Mouse (Mus musculus) neural tube, embryonic 12.5 days (tissue): Measurements from ENCODE around the gene Znfx1. TPM values are rescaled to one million over a fixed set of nuclear protein-coding genes. Genes with fewer than 3 reads are reported as not detected.
"Not testable (repeated sequence)": the region's sequence is repeated elsewhere in the genome, so short reads cannot be mapped to it uniquely, and the experiment has no call there.

ENCODE experiments used
- ATAC-seq: fragments of 200-750 bp; cut with Nextera tagmentation; 2 replicates; pipeline ENCODE4 v1.8.0; 2017; ENCODE audit warnings: low read depth, mild to moderate bottlenecking, moderate TSS enrichment, moderate library complexity; ENCODE audit not compliant: low FRiP score
- H3K27ac ChIP-seq: fragments of 300-500 bp; sonication (generic); 2 replicates; pipeline ENCODE4 v1.5.1; 2016
- H3K27me3 ChIP-seq: fragments of 300-500 bp; sonication (generic); replicated peaks from 2 replicates; pipeline ENCODE4 v1.6.1; 2016; ENCODE audit warnings: mild to moderate bottlenecking
- H3K36me3 ChIP-seq: fragments of 300-500 bp; sonication (generic); 2 replicates; pipeline ENCODE4 v1.6.1; 2016; ENCODE audit warnings: mild to moderate bottlenecking
- H3K4me1 ChIP-seq: fragments of 300-500 bp; sonication (generic); 2 replicates; pipeline ENCODE4 v1.6.1; 2016
- H3K4me2 ChIP-seq: fragments of 300-500 bp; sonication (generic); replicated peaks from 2 replicates; pipeline ENCODE4 v1.6.1; 2016; ENCODE audit warnings: mild to moderate bottlenecking
- H3K4me3 ChIP-seq: fragments of 300-500 bp; sonication (generic); 2 replicates; pipeline ENCODE4 v1.5.1; 2016
- H3K9ac ChIP-seq: fragments of 300-500 bp; sonication (generic); 2 replicates; pipeline ENCODE4 v1.6.1; 2016; ENCODE audit warnings: mild to moderate bottlenecking
- H3K9me3 ChIP-seq: fragments of 300-500 bp; sonication (generic); 2 replicates; pipeline ENCODE4 v1.6.1; 2016; ENCODE audit warnings: mild to moderate bottlenecking
- WGBS: fragments of 180-500 bp; shearing (Covaris S2); methylation state at CpG from one replicate; pipeline ENCODE4 v1.1.7; 2016; 5-methylcytosine and 5-hydroxymethylcytosine counted together
- polyA plus RNA-seq: library from polyadenylated mRNA; unstranded; fragments of >200 nt; fragmentation: Nextera tagmentation; extraction: Ambion mirVana; gene quantifications from 2 replicates; pipeline ENCODE4 v1.2.1, GENCODE M21; 2016

Gene Znfx1
- polyA plus RNA-seq, 1 experiment from 2014 or later, result 9.6 TPM

DNA sequence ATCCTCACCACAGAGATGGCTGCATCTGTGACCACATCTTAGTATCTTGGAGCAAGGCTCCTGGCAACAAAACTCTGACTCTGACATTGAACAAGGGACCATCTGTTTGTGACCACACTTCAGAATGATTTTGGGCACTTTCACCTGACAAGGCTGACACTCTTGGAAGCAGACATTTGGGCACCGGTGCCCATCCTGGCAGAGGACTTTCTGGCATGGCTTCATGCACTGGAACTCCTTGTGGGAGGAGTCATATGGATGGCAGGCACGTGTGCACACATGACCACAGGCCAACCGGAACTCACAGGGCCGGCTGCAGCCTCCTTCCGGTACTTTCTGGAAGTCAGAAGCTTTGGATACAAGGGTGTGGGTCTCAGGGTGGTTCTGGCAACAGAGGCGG, 24.5 kb downstream of the Znfx1 start:
- H3K4me3 ChIP-seq, result no peak overlapping the region
- 95% methylated on average over 6 of the region's 6 CpGs for WGBS
- no peak overlapping the region for H3K4me2 ChIP-seq
- H3K27me3 ChIP-seq, result no peaks in the 10 kb centered on the region
- no peaks in the 10 kb centered on the region for H3K9me3 ChIP-seq
- H3K4me1 ChIP-seq, result no peaks in the 10 kb centered on the region
- no peak overlapping the region for H3K9ac ChIP-seq
- no peak for ATAC-seq
- no peak overlapping the region for H3K27ac ChIP-seq
- H3K36me3 ChIP-seq, result peaks cover 99% of the 10 kb centered on the region

DNA sequence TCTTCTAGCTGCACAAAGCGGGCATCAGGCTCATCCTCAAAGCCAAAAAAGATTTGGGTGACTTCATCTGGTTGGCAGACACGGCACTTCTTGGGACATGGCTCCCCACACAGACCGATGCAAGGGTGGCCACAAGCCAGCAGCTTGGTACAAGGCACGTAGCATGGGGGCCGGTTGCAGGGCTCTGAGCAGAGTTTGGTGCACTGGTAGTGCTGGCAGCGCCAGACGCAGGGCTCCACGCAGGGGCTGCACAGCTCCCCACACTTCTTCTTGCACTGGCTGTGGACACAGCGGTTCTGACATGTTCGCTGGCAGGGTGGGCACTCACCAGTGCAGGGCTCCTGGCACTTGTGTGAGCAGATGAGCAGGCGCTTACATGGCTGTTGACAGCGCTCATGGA, 25.1 kb downstream of the Znfx1 start:
- H3K27ac ChIP-seq, result no peak overlapping the region
- no peak overlapping the region for H3K9ac ChIP-seq
- H3K4me2 ChIP-seq, result no peak overlapping the region
- no peak overlapping the region for H3K4me3 ChIP-seq
- H3K27me3 ChIP-seq, result no peaks in the 10 kb centered on the region
- peaks cover 97% of the 10 kb centered on the region for H3K36me3 ChIP-seq
- 94% methylated on average over 12 of the region's 12 CpGs for WGBS
- H3K4me1 ChIP-seq, result no peaks in the 10 kb centered on the region
- no peaks in the 10 kb centered on the region for H3K9me3 ChIP-seq
- ATAC-seq, result no peak

DNA sequence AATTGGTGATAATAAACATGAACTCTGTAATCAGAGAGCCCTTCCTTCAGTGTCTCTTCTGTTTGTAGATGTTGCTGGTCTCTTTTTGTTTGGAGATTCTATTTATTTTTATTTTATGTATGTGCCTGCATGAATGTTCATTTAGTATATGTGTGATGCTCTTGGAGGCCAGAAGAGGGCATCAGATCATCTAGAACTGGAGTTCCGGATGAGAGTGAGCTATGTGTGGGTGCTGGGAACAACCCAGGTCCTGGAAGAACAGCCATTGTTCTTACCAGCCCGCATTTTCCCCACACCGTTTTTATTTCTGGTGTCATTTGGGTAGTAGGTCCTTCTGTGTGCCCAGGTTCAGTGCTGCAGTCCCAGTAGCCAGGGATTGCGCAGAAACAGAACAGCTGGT, 32.3 kb downstream of the Znfx1 start:
- H3K36me3 ChIP-seq, result peaks cover 92% of the 10 kb centered on the region
- no peaks in the 10 kb centered on the region for H3K9me3 ChIP-seq

DNA sequence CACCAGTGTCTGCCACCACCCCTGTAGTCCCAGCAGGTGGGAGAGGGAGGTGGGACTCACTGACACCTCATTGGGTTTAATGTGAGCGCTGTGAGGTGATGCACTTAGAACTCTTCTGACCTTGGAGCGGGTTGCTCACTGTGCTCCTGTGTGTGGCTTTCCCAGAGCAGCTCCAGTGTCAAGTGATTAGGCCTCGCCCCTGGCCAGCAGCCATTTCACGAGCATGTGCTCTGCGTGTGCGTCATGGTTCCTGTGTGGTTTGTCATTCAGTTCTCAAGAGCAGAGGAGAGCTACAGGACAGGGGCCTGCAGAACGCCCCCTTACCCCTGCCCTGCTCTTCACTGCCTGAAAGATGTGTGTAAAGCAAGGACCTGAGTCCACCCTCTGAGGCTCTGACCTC, 34.3 kb downstream of the Znfx1 start:
- ATAC-seq, result no peak
- no peak overlapping the region for H3K4me3 ChIP-seq
- H3K4me2 ChIP-seq, result no peak overlapping the region
- H3K9ac ChIP-seq, result no peak overlapping the region
- H3K4me1 ChIP-seq, result no peaks in the 10 kb centered on the region
- H3K27ac ChIP-seq, result no peak overlapping the region
- H3K36me3 ChIP-seq, result peaks cover 88% of the 10 kb centered on the region
- no peaks in the 10 kb centered on the region for H3K27me3 ChIP-seq
- 96% methylated on average over 7 of the region's 7 CpGs for WGBS
- no peaks in the 10 kb centered on the region for H3K9me3 ChIP-seq

More for the DNA sequence above, 32.3 kb downstream of the Znfx1 start:
- no peaks in the 10 kb centered on the region for H3K4me1 ChIP-seq
- no peaks in the 10 kb centered on the region for H3K27me3 ChIP-seq
- H3K9ac ChIP-seq, result no peak overlapping the region
- ATAC-seq, result no peak
- no peak overlapping the region for H3K4me2 ChIP-seq
- no peak overlapping the region for H3K27ac ChIP-seq
- WGBS, result 92% methylated on average over 4 of the region's 4 CpGs
- no peak overlapping the region for H3K4me3 ChIP-seq

DNA sequence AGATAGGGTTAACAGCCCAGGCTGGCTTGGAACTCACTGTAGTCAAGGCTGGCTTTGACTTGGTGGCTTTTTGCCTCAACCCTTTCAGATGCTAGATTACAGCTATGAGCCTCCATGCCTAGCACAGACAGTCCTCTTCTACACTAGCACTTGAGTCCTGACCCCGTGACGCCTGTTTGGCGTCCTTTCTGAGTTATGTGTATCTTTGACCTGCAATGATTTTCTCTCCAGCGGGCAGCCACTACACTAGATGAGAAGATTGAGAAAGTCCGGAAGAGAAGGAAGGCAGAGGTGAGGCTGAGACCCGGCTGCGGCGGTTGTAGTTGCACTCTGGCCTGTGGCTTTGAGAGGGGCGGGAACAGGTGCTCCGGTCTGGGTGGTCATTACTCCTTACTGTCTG, 43.4 kb downstream of the Znfx1 start:
- H3K4me3 ChIP-seq, result no peak overlapping the region
- no peak overlapping the region for H3K27ac ChIP-seq
- H3K4me2 ChIP-seq, result no peak overlapping the region
- H3K27me3 ChIP-seq, result no peaks in the 10 kb centered on the region
- peaks cover 56% of the 10 kb centered on the region for H3K36me3 ChIP-seq
- WGBS, result 96% methylated on average over 10 of the region's 10 CpGs
- H3K4me1 ChIP-seq, result peaks cover 20% of the 10 kb centered on the region
- no peak for ATAC-seq
- H3K9me3 ChIP-seq, result no peaks in the 10 kb centered on the region
- no peak overlapping the region for H3K9ac ChIP-seq

DNA sequence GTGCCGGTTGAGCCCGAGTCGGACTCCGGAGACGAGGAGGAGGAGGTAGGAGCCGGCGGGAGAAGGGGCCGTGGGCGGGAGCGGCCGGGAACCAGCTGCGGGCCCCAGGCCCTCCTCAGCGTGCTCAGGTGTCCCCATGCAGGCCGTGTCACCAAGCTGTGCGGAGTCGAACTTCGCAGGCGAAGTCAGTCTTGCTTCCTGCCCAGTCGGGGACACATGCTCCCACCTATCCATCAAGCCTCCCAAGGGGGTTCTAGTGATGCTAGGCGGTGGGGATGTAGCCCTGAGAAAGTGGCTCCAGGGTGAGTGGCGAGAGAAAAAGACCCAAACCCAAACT, 47.5 kb downstream of the Znfx1 start:
- Histone ChIP-seq H3K27me3 (no peaks in the 10 kb centered on the region), H3K4me2 (peak overlapping the region; percentile 99), H3K4me1 (peaks cover 20% of the 10 kb centered on the region), H3K36me3 (peaks cover 24% of the 10 kb centered on the region), H3K4me3 (peak overlapping the region; percentile 80), H3K9me3 (no peaks in the 10 kb centered on the region), H3K27ac (no peak overlapping the region), H3K9ac (peak overlapping the region; percentile 73)
- peak; percentile 75; the same call in 1 of the 2 replicates for ATAC-seq
- WGBS, result under 1% methylated on average over 21 of the region's 21 CpGs

DNA sequence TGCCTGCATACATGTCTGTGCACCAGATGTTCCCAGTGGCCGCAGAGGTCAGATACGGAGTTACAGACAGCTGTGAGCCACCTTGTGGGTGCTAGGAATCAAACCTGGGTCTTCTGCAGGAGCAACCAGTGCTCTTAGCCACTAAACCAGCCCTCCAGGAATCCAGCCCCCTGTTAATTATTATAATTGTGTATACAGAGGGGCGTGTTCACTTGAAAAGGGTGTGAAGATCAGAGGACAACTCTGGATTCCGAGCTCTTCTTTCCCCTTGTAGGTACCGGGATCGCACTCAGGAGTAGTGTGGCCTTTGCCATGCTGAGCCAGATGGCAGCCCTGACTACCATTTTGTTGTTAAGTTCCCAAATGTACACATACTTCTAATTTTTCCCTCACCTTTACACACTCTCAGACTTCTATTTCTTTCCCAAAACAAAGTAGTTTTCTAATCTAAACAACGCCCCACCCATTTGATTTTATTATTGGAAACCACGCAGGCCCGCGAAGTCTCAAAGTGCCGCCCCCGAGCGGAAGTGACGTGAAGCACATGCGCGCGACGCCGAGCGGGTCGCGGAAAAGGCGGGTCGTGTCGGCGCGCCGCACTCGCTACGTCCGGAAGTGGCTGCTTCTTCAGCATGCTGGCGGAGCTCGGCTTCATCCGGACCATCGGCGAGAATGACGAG, 48.0 kb downstream of the Znfx1 start, which contains the start of gene Ddx27:
Gene Ddx27 (plus strand): TSS at position 492 of the 680 bp plus-strand sequence.
- Histone ChIP-seq H3K4me3 (peak within 1 kb of the TSS; percentile 80), H3K9ac (peak within 1 kb of the TSS; percentile 73), H3K4me1 (peaks cover 20% of the 10 kb centered on the region), H3K36me3 (peaks cover 19% of the 10 kb centered on the region), H3K9me3 (no peaks in the 10 kb centered on the region), H3K27me3 (no peaks in the 10 kb centered on the region), H3K4me2 (peak within 1 kb of the TSS; percentile 99), H3K27ac (peak within 1 kb of the TSS; percentile 20; the same call in 1 of the 2 replicates)
- ATAC-seq, result peak; percentile 86
- WGBS, result 2% methylated on average over 37 of the region's 37 CpGs

DNA sequence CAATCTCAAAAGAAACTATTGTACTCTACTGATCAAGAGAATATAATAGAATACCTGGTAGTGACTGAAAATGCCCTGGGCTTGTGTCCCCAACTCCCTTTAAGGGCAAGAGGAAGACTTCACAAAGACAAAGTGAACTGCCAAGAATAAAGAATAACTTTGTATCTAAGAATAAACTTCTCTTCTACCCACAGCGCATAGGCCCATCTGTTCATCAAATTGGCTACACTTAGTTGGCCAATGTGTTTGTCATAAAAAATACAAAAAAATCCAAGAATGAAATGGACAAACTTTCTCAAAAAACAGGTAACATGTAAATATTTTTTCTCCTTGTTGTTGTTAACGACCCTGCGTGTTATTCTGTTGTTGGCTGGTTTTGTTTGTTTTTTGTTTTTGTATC, 52.3 kb downstream of the Znfx1 start:
- no peaks in the 10 kb centered on the region for H3K36me3 ChIP-seq
- no peak overlapping the region for H3K4me2 ChIP-seq
- H3K27me3 ChIP-seq, result no peaks in the 10 kb centered on the region
- no peaks in the 10 kb centered on the region for H3K9me3 ChIP-seq
- 93% methylated on average over 3 of the region's 3 CpGs for WGBS
- no peak for ATAC-seq
- no peak overlapping the region for H3K27ac ChIP-seq
- H3K4me1 ChIP-seq, result peaks cover 4% of the 10 kb centered on the region
- H3K4me3 ChIP-seq, result no peak overlapping the region
- H3K9ac ChIP-seq, result no peak overlapping the region

DNA sequence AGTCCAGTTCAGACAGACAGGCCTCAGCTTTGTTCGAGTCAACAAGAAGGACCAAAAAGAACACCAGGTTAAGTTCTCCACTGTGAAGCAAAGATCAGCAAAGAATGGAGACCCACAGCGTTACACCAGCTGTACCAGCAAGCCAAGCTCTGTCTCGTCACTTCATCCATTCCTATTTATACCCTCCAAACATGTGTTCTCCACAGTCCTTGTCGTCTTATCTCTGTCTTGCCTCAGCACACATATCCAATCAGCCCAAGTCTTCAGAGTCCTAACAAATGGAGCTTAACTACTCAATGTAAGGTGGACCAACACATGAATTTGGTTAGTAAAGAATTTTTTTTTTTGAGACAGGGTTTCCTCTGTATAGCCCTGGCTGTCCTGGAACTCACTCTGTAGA, 53.3 kb downstream of the Znfx1 start:
- Histone ChIP-seq H3K9me3 (no peaks in the 10 kb centered on the region), H3K4me2 (no peak overlapping the region), H3K9ac (no peak overlapping the region), H3K4me1 (no peaks in the 10 kb centered on the region), H3K4me3 (no peak overlapping the region), H3K36me3 (no peaks in the 10 kb centered on the region), H3K27me3 (no peaks in the 10 kb centered on the region), H3K27ac (no peak overlapping the region)
- no peak for ATAC-seq
- 81% methylated on average over 4 of the region's 4 CpGs for WGBS

DNA sequence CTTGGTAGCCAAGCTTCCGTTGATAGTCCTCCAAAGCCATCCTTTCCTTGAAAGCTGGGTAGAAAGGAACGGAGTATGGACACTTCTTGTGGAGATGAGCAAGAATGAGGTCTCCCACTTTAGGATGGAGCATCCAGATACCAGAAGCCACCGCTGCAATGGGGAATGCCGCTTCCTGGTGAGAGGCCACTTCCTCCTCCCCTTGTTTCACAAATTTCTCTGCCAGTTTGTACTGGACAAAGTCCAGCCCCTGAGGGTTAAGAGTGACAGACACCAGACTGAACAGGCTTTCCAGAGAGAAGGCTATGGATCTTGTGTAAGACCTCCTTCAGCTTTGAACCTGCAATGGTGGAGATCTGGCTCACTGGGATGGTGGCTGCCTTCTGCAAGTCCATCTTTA, 55.2 kb downstream of the Znfx1 start:
- ATAC-seq, H3K9ac ChIP-seq, H3K27me3 ChIP-seq, H3K36me3 ChIP-seq, H3K4me1 ChIP-seq, H3K27ac ChIP-seq, H3K4me2 ChIP-seq, H3K9me3 ChIP-seq, H3K4me3 ChIP-seq: not testable (repeated sequence)
- WGBS, result 75% methylated on average over 4 of the region's 4 CpGs

DNA sequence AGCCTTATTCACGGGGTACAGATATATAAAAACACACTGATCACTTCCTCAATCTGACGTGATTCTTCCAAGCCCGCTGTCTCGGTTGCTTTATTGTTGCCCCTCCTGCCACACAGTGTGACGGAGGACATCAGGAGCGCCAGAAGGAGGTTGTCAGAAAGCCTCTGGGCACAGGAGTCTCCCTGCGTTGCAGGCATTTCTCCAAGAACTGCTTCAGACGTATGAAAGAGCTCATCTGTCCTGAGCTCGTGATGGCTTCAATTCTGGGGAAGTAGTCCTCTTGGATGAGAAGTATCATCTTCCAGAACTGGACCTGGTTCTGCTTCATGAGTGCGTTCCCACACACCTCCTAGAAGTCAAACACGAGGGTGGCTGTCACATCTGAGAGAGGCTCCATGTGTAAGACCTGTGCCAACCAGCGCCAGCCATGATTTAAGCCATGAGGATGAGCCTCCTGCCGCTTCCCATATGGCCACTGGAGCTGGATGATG, 55.8 kb downstream of the Znfx1 start:
- no peaks in the 10 kb centered on the region for H3K4me1 ChIP-seq
- no peak for ATAC-seq
- H3K4me2 ChIP-seq, result no peak overlapping the region
- no peak overlapping the region for H3K4me3 ChIP-seq
- 74% methylated on average over 13 of the region's 13 CpGs for whole genome bisulfite sequencing
- H3K9ac ChIP-seq, result no peak overlapping the region
- no peaks in the 10 kb centered on the region for H3K9me3 ChIP-seq
- H3K27me3 ChIP-seq, result no peaks in the 10 kb centered on the region
- H3K27ac ChIP-seq, result no peak overlapping the region
- no peaks in the 10 kb centered on the region for H3K36me3 ChIP-seq

DNA sequence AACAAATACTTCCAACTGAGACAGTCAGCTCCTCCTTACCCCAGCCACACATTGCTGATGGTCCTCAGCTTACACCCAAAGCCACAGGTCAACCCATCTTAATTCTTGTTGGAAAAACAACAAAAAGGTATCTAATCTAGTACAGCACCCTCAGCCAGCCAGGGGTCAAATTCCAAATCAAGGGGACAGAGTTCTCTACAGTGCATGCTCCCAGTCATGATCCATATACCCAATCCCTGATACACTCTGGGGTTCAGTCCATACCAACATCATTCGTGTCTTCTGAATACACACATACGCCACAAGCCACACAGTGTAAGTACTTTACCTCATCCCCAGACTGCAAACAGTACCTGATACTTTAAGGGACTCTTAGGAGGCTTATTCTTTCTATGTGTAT, 56.5 kb downstream of the Znfx1 start:
- 97% methylated on average over 2 of the region's 2 CpGs for WGBS
- Histone ChIP-seq H3K4me3 (no peak overlapping the region), H3K4me2 (no peak overlapping the region), H3K27me3 (no peaks in the 10 kb centered on the region), H3K9ac (no peak overlapping the region), H3K4me1 (no peaks in the 10 kb centered on the region), H3K9me3 (no peaks in the 10 kb centered on the region), H3K36me3 (no peaks in the 10 kb centered on the region), H3K27ac (no peak overlapping the region)
- ATAC-seq, result no peak
